Mouse (Mus musculus): ENCODE measurements around the gene Cyp4a30b.
"Not testable (repeated sequence)": the region's sequence is repeated elsewhere in the genome, so short reads cannot be mapped to it uniquely, and the experiment has no call there.

Cyp4a30b gene

GRCm38 (mm10) chr4:115452304-115452703 lies at the start of gene Cyp4a30b:
Gene Cyp4a30b (plus strand): TSS chr4:115452604.
- peak in 1 of 2 experiments; percentile 22 for DNase-seq

GRCm38 (mm10) chr4:115411324-115411723 lies 41.1 kb upstream of the Cyp4a30b start, which contains the start of gene Cyp4a12b:
Gene Cyp4a12b (plus strand): TSS chr4:115411624.
- DNase-seq, result not testable (repeated sequence)

DNA sequence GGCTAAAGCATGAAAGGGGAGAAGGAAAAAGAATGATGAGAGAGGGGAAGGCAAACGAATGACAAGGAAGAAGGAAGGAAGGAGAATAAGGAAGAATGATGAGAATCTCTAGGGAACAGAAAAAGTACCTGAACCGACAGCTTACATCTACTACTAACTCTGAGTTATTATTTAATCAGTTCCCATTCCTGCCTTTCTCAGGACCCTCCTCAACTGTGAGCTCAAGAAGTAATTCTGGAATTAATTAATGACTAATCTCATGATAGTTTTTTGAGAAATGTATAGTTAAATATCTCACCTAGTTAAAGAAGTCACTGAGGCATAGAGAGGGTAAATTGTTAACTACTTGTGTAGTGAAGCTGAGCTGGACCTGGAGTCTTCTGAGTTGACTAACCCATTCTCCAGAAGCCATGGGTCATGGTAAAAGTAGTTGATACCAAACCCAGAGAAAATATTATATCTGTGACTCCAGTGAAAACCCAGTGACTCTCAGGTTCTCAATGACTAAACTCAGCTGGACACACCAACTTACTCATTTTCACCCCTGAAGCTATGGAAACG lies 1.7 kb upstream of the Cyp4a30b start:
- DNase-seq, result peak in 1 of 2 experiments; percentile 20

DNA sequence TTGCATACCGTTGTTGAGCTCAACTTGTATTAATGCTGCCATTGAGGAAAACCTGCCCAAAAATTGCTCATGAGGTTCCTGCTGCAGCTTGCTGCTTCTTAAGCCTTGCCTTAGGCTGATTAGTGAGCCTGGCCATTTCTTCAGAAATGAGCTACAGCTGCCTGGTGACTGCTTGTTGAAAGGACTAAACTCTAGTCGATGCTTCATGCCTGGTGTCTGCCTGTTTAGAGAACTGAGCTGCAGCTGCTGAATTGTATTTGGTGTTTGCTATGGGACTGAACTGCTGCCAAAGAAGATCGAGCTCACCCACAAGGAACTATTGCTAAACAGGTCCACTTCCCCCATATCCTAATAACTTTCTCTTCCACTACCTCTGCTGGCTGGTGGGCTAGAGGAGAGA lies 21.2 kb downstream of the Cyp4a30b start:
- not testable (repeated sequence) for DNase-seq

DNA sequence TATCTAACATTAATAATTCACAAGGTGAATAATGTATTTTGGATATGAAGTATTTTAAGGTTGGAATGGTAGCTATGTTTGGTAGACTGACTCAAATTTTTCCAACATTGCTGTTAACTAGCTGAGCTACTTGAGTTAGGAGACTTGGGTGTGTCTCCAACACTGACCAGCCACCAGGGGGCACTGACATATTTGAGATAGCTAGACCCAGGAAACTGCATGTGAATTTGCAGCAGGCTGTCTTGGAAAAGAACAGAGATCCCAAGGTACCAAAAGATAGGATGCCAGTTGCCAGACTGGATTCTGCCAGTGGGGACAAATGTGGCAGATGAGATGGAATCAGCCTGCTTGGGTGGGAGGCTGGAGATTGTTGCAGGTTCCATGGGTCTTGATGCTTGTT lies 23.6 kb downstream of the Cyp4a30b start:
- DNase-seq, result peak; percentile 54 to 60

DNA sequence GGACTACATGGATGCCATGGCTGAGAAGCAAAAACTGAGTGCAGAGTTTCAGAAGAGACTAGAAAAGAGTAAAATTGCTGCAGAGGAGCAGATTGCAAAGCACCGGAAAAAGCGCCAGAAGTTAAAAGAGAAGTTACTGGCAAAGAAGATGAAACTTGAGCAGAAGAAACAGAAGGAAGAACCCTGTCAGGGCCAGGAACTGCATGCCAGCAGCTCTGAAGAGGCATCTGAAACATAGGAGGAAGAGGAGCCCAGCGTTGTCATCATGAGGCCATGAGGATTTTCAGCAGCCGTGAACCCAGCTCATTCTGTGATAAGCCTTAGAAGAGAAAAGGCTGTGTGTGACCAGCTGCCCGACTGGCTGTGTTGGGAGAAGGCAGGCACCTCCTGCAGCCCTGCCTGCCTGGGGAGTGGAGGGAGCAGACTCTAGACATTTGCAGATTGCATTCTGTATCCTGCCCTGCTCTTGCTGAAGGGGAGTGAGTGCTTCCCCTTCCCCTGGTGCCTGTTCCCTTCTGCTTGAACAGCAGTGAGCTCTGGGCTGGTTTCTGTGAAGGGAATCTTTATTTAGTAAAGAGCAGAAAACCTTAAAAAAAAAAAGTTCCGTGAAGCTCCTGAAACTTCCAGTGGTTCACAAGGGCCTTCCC lies 28.7 kb downstream of the Cyp4a30b start:
- no peak for DNase-seq

GRCm38 (mm10) chr4:115496001-115496400 lies 43.6 kb downstream of the Cyp4a30b start, which contains the start of gene Cyp4a14:
Gene Cyp4a14 (minus strand): TSS chr4:115496142.
- peak in 1 of 2 experiments; percentile 64 for DNase-seq

DNA sequence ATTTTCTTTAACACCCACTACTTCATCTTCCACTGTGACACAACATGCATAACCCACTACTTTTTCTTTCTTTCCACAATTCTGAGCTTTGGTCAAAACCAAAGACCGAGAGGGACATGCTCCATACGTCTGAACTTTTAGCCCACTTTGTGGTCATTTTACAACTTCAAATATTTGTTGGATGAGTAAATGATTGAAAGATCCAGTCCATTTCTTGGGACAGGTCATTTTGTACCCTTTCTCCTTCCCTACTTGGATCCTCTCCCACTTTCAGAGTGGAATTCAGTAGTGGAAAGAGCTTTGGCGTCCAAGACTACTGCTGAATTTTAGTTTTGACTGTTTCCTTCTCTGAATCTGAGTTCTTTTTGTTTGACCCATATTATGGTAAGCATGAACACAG lies 45.1 kb downstream of the Cyp4a30b start:
- peak in 1 of 2 experiments; percentile 80 for DNase-seq

DNA sequence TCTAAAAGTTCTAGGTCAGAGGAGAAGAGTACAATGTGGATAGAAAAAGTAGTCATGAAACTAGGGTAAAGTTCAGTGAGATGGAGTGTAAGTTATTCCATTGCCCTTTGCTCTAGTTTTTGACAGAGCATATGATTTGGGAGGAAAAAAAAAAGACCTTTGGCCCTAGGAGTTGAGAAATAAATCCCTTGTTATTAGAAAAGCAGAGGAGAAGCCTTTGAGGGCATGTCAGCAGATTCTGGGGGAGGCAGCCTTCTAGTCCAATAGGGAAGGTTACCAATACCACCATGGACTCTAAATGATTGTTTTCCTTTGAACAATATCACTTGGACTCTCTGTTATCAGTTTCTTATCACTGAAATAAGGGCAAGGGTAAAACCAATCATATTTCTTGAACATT lies 61.6 kb downstream of the Cyp4a30b start:
- DNase-seq, result peak in 1 of 2 experiments; percentile 82

- DNase-seq, result peak; percentile 25 to 67
Measured at GRCm38 (mm10) chr4:115518000-115518399, 65.6 kb downstream of the Cyp4a30b start, which contains the start of gene Cyp4a10. Gene Cyp4a10 (plus strand): TSS chr4:115518264.

DNA sequence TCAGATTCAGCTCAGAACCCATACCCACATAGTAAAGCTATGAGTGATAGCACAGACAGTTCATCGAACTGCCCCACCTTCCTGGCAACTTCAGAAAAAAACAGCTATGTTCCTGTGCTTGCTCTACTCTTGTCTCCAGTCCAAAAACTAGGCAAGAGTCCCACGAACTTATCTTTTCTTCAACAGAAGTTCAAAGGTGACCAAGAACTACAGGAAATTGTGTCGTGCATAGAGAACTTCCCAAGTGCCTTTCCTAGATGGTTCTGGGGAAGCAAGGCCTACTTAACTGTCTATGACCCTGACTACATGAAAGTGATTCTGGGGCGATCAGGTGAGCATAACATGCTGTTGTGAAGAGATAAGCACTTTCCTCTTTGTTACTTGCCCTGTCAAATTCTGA lies 67.0 kb downstream of the Cyp4a30b start:
- DNase-seq, result no peak
